7 mouse cellular contexts compared by ENCODE assay signal in the genomic region with DNA sequence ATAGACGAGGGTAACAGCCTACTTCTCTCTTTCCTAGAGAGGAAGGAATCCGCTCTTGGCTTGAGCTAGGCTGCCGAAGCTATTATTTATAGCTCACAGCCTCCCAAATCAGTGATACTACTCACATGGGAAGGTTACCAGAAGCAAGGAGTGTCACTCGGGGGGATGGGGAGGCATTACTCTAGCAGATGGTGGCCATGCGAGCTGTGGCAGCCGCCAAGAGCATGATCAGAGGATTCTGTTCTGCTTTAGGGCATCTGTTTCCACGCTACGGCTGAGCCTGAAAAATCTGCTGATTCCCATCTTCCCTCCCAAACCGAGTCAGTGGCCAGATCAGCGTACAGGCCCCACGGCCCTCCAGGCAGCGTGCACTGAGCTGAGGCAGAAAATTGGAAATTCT.
DNase-seq lines count a peak whose midpoint lies in the region; ATAC-seq lines count a peak whose summit lies in the region.

No protein-coding gene starts in this region.

- no peak for ATAC-seq in embryonic facial prominence, embryonic 11.5 days (replicated peaks; ENCODE audit: insufficient number of reproducible peaks, low FRiP score, low TSS enrichment, low read depth)
- ATAC-seq in heart, embryonic 12.5 days (ENCODE audit: insufficient number of reproducible peaks, low FRiP score) = peak; percentile 57; the same call in 1 of the 2 replicates
- ATAC-seq in neural tube, embryonic 14.5 days (ENCODE audit: low read depth) = peak; percentile 81
- no peak for ATAC-seq in monocyte, adult 5-6 weeks (replicated peaks; ENCODE audit: insufficient number of reproducible peaks, low FRiP score, low TSS enrichment, poor library complexity, severe bottlenecking)

- no peak overlapping the region for H3K4me2 ChIP-seq in embryonic facial prominence, embryonic 11.5 days (ENCODE audit: low read depth, low read length)
- peak overlapping the region; percentile 53 for H3K4me2 ChIP-seq in heart, embryonic 12.5 days
- no peak overlapping the region for H3K4me2 ChIP-seq in neural tube, embryonic 14.5 days (ENCODE audit: low read depth, low read length)

- no peaks in the 10 kb centered on the region for H3K27me3 ChIP-seq in embryonic facial prominence, embryonic 11.5 days (ENCODE audit: control insufficient read depth, insufficient read depth, low read length)
- H3K27me3 ChIP-seq in heart, embryonic 12.5 days (replicated peaks) = no peaks in the 10 kb centered on the region
- H3K27me3 ChIP-seq in neural tube, embryonic 14.5 days (ENCODE audit: control insufficient read depth, insufficient read depth, low read length) = no peaks in the 10 kb centered on the region

- H3K9ac ChIP-seq in embryonic facial prominence, embryonic 11.5 days (replicated peaks; ENCODE audit: low read length) = 0 out of 2 replicates have a peak overlapping the region, but pooled peaks have one; percentile 10
- H3K9ac ChIP-seq in heart, embryonic 12.5 days = no peak overlapping the region
- H3K9ac ChIP-seq in neural tube, embryonic 14.5 days (replicated peaks; ENCODE audit: low read depth, low read length) = no peak overlapping the region

- WGBS in embryonic facial prominence, embryonic 11.5 days = 45% methylated on average over 12 of the region's 12 CpGs
- WGBS in heart, embryonic 12.5 days = 29% methylated on average over 12 of the region's 12 CpGs
- WGBS in neural tube, embryonic 14.5 days = 38% methylated on average over 12 of the region's 12 CpGs

- no peak overlapping the region for H3K27ac ChIP-seq in embryonic facial prominence, embryonic 11.5 days (replicated peaks; ENCODE audit: low read depth, low read length)
- peak overlapping the region; percentile 44 for H3K27ac ChIP-seq in heart, embryonic 12.5 days (ENCODE audit: poor library complexity, severe bottlenecking)
- no peak overlapping the region for H3K27ac ChIP-seq in neural tube, embryonic 14.5 days (ENCODE audit: low read depth, low read length)

- no peaks in the 10 kb centered on the region for H3K4me1 ChIP-seq in embryonic facial prominence, embryonic 11.5 days (ENCODE audit: control insufficient read depth, insufficient read depth, low read length)
- H3K4me1 ChIP-seq in heart, embryonic 12.5 days (replicated peaks) = peaks cover 16% of the 10 kb centered on the region
- no peaks in the 10 kb centered on the region for H3K4me1 ChIP-seq in neural tube, embryonic 14.5 days (ENCODE audit: control insufficient read depth, insufficient read depth, low read length)

- no peak overlapping the region for H3K4me3 ChIP-seq in embryonic facial prominence, embryonic 11.5 days (ENCODE audit: low read depth, low read length)
- H3K4me3 ChIP-seq in heart, embryonic 12.5 days = 0 out of 2 replicates have a peak overlapping the region, but pooled peaks have one; percentile 6
- no peak overlapping the region for H3K4me3 ChIP-seq in neural tube, embryonic 14.5 days (ENCODE audit: low read depth, low read length)

- H3K36me3 ChIP-seq in embryonic facial prominence, embryonic 11.5 days (replicated peaks; ENCODE audit: control insufficient read depth, insufficient read depth, low read depth, low read length) = no peaks in the 10 kb centered on the region
- no peaks in the 10 kb centered on the region for H3K36me3 ChIP-seq in heart, embryonic 12.5 days
- no peaks in the 10 kb centered on the region for H3K36me3 ChIP-seq in neural tube, embryonic 14.5 days (ENCODE audit: control insufficient read depth, insufficient read depth, low read length)

- peak; percentile 17 for DNase-seq in urinary bladder, postnatal 25 days (ENCODE audit: low spot score)
- DNase-seq in urinary bladder, postnatal 10 days (ENCODE audit: low spot score) = no peak
- peak; percentile 52 for DNase-seq in embryonic facial prominence, embryonic 11.5 days (ENCODE audit: low spot score)
- DNase-seq in left cerebral cortex, adult 11 months (ENCODE audit: low spot score) = peak; percentile 73

- no peaks in the 10 kb centered on the region for H3K9me3 ChIP-seq in embryonic facial prominence, embryonic 11.5 days (replicated peaks; ENCODE audit: control insufficient read depth, low read length)
- no peaks in the 10 kb centered on the region for H3K9me3 ChIP-seq in heart, embryonic 12.5 days (replicated peaks)
- no peaks in the 10 kb centered on the region for H3K9me3 ChIP-seq in neural tube, embryonic 14.5 days (ENCODE audit: control insufficient read depth, low read length)

Comparison
In these comparisons a context has a peak if more than half of its experiments do, and no peak if none do; other contexts are left out.
1. ATAC-seq: peak in heart, embryonic 12.5 days (single experiment) and neural tube, embryonic 14.5 days (single experiment); none in embryonic facial prominence, embryonic 11.5 days (single experiment) and monocyte, adult 5-6 weeks (single experiment).